Mouse (Mus musculus) frontal cortex, adult 2 months (tissue): ENCODE data around the gene Ceacam5. TPM values are rescaled to one million over a fixed set of nuclear protein-coding genes. Genes with fewer than 3 reads are reported as not detected.

Experiments
- DNase-seq, 2 experiments: peaks; one replicate each; pipeline ENCODE4 v3.0.0; 2022; ENCODE audit warnings: low spot score in 1 of 2; ENCODE audit errors: extremely low spot score in 1 of 2
- polyA plus RNA-seq: library from polyadenylated mRNA; depleted of rRNA; stranded (reverse); fragments of >200 nt; gene quantifications from 2 replicates; pipeline ENCODE4 v1.2.3, GENCODE M21; 2012; rRNA removed

Ceacam5 gene
- polyA plus RNA-seq, result 0.46 and 1.5 TPM in 2 replicates

DNA sequence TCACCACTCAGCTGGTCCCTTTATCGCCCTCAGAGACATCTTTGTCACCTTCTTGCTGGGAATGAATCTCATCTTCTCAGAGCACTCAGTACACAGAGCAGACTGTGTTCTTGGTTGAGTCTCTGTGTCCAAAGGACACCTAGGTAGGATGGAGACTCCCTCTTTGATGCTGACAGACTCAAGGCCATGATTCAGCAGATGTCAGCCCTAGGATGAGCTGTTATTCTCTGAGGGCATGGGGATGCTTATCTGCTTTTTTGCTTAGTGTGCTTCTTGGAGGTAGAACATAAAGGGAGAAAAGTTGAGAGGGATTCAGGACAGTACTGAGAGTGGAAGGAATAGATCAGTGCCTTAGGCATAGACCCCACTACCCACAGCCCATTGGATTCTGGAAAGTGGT is at the start of gene Ceacam5:
Ceacam5 (plus strand) TSS at position 301 of the 400 bp plus-strand sequence.
- DNase-seq, result no peak

Other genes starting within 250 kb of the Ceacam5 start
- 1.2 and 3.1 TPM in 2 replicates for gene Ceacam14, start 99.4 kb downstream of the Ceacam5 start, polyA plus RNA-seq
- 0.36 and 0.61 TPM in 2 replicates for gene Gm5155, start 158.5 kb downstream of the Ceacam5 start, polyA plus RNA-seq